Comparison of ENCODE assay signal across 27 mouse cellular contexts in the genomic region with DNA sequence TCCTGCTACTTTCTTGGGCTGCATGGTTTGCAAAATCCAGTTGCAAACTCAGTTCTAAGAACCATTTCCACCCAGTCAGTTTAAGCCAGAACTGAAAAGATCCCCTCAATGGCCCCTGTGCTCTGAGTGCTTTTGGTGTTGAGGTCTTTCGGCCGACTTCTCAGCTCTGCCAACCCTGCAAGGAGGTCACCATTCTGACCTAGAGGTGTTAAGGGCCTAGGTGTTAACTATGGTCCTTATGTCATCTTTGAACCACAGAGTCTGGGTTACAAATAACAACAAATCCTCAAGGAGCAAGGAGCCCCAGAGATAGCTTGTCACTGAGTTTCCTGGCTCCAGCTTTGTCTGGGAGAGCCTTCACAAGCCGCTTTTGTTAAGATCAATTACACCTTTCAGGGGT. TPM values are rescaled to one million over a fixed set of nuclear protein-coding genes. Genes with fewer than 3 reads are reported as not detected.
DNase-seq lines count a peak whose midpoint lies in the region.
"Had no signal": no experiment of that assay in that cellular context is flagged by ENCODE, and none has a peak within 500 bp of the region (broad histone marks: within the 10 kb centered on the region; RNA-seq: fewer than 3 reads in every experiment).

No protein-coding gene starts in this region.

- H3K36me3 ChIP-seq in heart, embryonic 10.5 days, result no peaks in the 10 kb centered on the region
- H3K36me3 ChIP-seq in limb, embryonic 10.5 days, result no peaks in the 10 kb centered on the region
- H3K36me3 ChIP-seq: embryonic facial prominence, embryonic 13.5 days; embryonic facial prominence, embryonic 15.5 days; forebrain, embryonic 10.5 days; forebrain, embryonic 12.5 days; G1E had no signal

- H3K4me1 ChIP-seq in heart, embryonic 10.5 days, result peaks cover 2% of the 10 kb centered on the region; the same call in 1 of the 2 replicates
- peaks cover 44% of the 10 kb centered on the region for H3K4me1 ChIP-seq in limb, embryonic 10.5 days
- H3K4me1 ChIP-seq: embryonic facial prominence, embryonic 15.5 days had no signal

- no peaks in the 10 kb centered on the region for H3K27me3 ChIP-seq in heart, embryonic 10.5 days (ENCODE audit: insufficient read depth, poor library complexity, severe bottlenecking)
- H3K27me3 ChIP-seq in limb, embryonic 10.5 days (ENCODE audit: low read depth, poor library complexity, severe bottlenecking), result no peaks in the 10 kb centered on the region
- H3K27me3 ChIP-seq: CH12.LX; embryonic facial prominence, embryonic 13.5 days; embryonic facial prominence, embryonic 15.5 days; forebrain, embryonic 12.5 days; Patski had no signal

- DNase-seq in heart, adult 11 months, result peak; percentile 71
- DNase-seq in heart, embryonic 10.5 days (ENCODE audit: low spot score), result no peak
- peak; percentile 76 for DNase-seq in forelimb bud, embryonic 11.5 days (ENCODE audit: low read depth, low spot score)
- no peak for DNase-seq in limb, embryonic 10.5 days (ENCODE audit: low spot score)
- no peak for DNase-seq in kidney, postnatal 10 days
- DNase-seq in spleen, postnatal 36 days (ENCODE audit: low spot score in 2 of 2), result no peak
- DNase-seq: adrenal gland, adult 8-10 months; adrenal gland, postnatal 14 days; adrenal gland, postnatal 36 days; B cell, adult 2 months; cerebellum, adult 11 months; cerebellum, adult 18-20 months; cerebellum, adult 8-10 months; cerebellum, adult 9-11 months; cerebellum, postnatal 14 days; cerebellum, postnatal 36 days; embryo, embryonic 11 days had no signal

- no peaks in the 10 kb centered on the region for H3K9me3 ChIP-seq in heart, embryonic 10.5 days
- no peaks in the 10 kb centered on the region for H3K9me3 ChIP-seq in limb, embryonic 10.5 days (replicated peaks)
- H3K9me3 ChIP-seq: embryonic facial prominence, embryonic 13.5 days; embryonic facial prominence, embryonic 15.5 days; forebrain, embryonic 10.5 days; forebrain, embryonic 12.5 days; G1E had no signal

- H3K4me3 ChIP-seq in heart, embryonic 10.5 days, result no peak overlapping the region
- no peak overlapping the region for H3K4me3 ChIP-seq in limb, embryonic 10.5 days
- H3K4me3 ChIP-seq: embryonic facial prominence, embryonic 13.5 days; embryonic facial prominence, embryonic 15.5 days; erythroblast, embryonic 14.5 days; forebrain, embryonic 10.5 days; forebrain, embryonic 12.5 days had no signal

- H3K27ac ChIP-seq in heart, embryonic 10.5 days, result no peak overlapping the region
- H3K27ac ChIP-seq in limb, embryonic 10.5 days, result 0 out of 2 replicates have a peak overlapping the region, but pooled peaks have one; percentile 38
- H3K27ac ChIP-seq: embryonic facial prominence, embryonic 13.5 days; embryonic facial prominence, embryonic 15.5 days; forebrain, embryonic 10.5 days; forebrain, embryonic 12.5 days had no signal

- 62% methylated on average over 3 of the region's 3 CpGs for WGBS in heart, embryonic 10.5 days
- 30% methylated on average over 3 of the region's 3 CpGs for WGBS in limb, embryonic 10.5 days

RNA-seq across cellular contexts. Expression of a gene that starts 45.9 kb away (rescaled TPM):
- polyA plus RNA-seq in heart, embryonic 10.5 days (2016; fragmentation: Nextera tagmentation; extraction: Ambion mirVana), result 0.23 and 0.38 TPM in 2 replicates
- not detected in 2 replicates for polyA plus RNA-seq in limb, embryonic 10.5 days (2016; fragmentation: Nextera tagmentation; extraction: Ambion mirVana)
- polyA plus RNA-seq: brain, embryonic 14.5 days; embryonic facial prominence, embryonic 11.5 days; embryonic facial prominence, embryonic 13.5 days; erythroblast, embryonic 14.5 days; forebrain, embryonic 10.5 days; forebrain, embryonic 12.5 days; G1E; Patski had no signal

Comparison
In these comparisons a context has a peak if more than half of its experiments do, and no peak if none do; other contexts are left out.
1. DNase-seq: peak in heart, adult 11 months (single experiment) and forelimb bud, embryonic 11.5 days (single experiment); none in heart, embryonic 10.5 days (single experiment), limb, embryonic 10.5 days (single experiment), kidney, postnatal 10 days (single experiment) and spleen, postnatal 36 days (0 of 2).